Mouse (Mus musculus) stomach, embryonic 14.5 days (tissue): ENCODE results near the gene Macrod2. TPM values are rescaled to one million over a fixed set of nuclear protein-coding genes. Genes with fewer than 3 reads are reported as not detected.

Experiments
- ATAC-seq: fragments of 200-750 bp; cut with Nextera tagmentation; 2 replicates; pipeline ENCODE4 v1.8.0; 2017; ENCODE audit warnings: low read depth, moderate TSS enrichment; ENCODE audit not compliant: insufficient number of reproducible peaks, insufficient read depth, low FRiP score
- H3K27ac ChIP-seq: fragments of 300-500 bp; sonication (generic); 2 replicates; pipeline ENCODE4 v1.5.1; 2014; ENCODE audit warnings: mild to moderate bottlenecking, low read length, moderate library complexity, mixed read lengths
- H3K27me3 ChIP-seq: fragments of 300-500 bp; sonication (generic); 2 replicates; pipeline ENCODE4 v1.6.1; 2014; ENCODE audit warnings: low read length, control low read depth, mixed read lengths; ENCODE audit not compliant: control insufficient read depth, insufficient read depth
- H3K36me3 ChIP-seq: fragments of 300-500 bp; sonication (generic); 2 replicates; pipeline ENCODE4 v1.6.1; 2014; ENCODE audit warnings: mild to moderate bottlenecking, control low read depth, low read length, moderate library complexity, mixed read lengths; ENCODE audit not compliant: control insufficient read depth, insufficient read depth
- H3K4me1 ChIP-seq: fragments of 300-500 bp; sonication (generic); 2 replicates; pipeline ENCODE4 v1.6.1; 2014; ENCODE audit warnings: low read length, control low read depth, mixed read lengths; ENCODE audit not compliant: control insufficient read depth, insufficient read depth
- H3K4me2 ChIP-seq: fragments of 300-500 bp; sonication (generic); replicated peaks from 2 replicates; pipeline ENCODE4 v1.6.1; 2014; ENCODE audit warnings: low read depth, low read length, control low read depth
- H3K4me3 ChIP-seq: fragments of 300-500 bp; sonication (generic); 2 replicates; pipeline ENCODE4 v1.5.1; 2014; ENCODE audit warnings: low read depth, low read length, control low read depth
- H3K9ac ChIP-seq: fragments of 300-500 bp; sonication (generic); replicated peaks from 2 replicates; pipeline ENCODE4 v1.6.1; 2014; ENCODE audit warnings: low read depth, mild to moderate bottlenecking, control low read depth, low read length, moderate library complexity, mixed read lengths
- H3K9me3 ChIP-seq: fragments of 300-500 bp; sonication (generic); 2 replicates; pipeline ENCODE4 v1.6.1; 2016; ENCODE audit warnings: low read depth, low read length, control low read depth; ENCODE audit not compliant: control insufficient read depth
- WGBS: fragments of 180-500 bp; shearing (Covaris S2); extraction: QIAGEN DNeasy Blood & Tissue Kit; methylation state at CpG from one replicate; pipeline ENCODE4 v1.1.7; 2014; 5-methylcytosine and 5-hydroxymethylcytosine counted together
- polyA plus RNA-seq: library from polyadenylated mRNA; unstranded; fragments of >200 nt; fragmentation: Nextera tagmentation; extraction: Ambion mirVana; gene quantifications from 2 replicates; pipeline ENCODE4 v1.2.1, GENCODE M21; 2014

The Macrod2 gene
- polyA plus RNA-seq, 1 experiment from 2014 or later, result 40.9 TPM

GRCm38 (mm10) chr2:141870930-141871329 is 1475.8 kb downstream of the Macrod2 start:
- no peak overlapping the region for H3K27ac ChIP-seq
- no peaks in the 10 kb centered on the region for H3K27me3 ChIP-seq
- 0 out of 2 replicates have a peak, but pooled peaks have one; percentile 46 for ATAC-seq
- no peak overlapping the region for H3K4me3 ChIP-seq
- no peaks in the 10 kb centered on the region for H3K36me3 ChIP-seq
- no peaks in the 10 kb centered on the region for H3K9me3 ChIP-seq
- no peak overlapping the region for H3K9ac ChIP-seq
- no peaks in the 10 kb centered on the region for H3K4me1 ChIP-seq
- 39% methylated on average over 4 of the region's 4 CpGs for WGBS
- H3K4me2 ChIP-seq, result no peak overlapping the region

DNA sequence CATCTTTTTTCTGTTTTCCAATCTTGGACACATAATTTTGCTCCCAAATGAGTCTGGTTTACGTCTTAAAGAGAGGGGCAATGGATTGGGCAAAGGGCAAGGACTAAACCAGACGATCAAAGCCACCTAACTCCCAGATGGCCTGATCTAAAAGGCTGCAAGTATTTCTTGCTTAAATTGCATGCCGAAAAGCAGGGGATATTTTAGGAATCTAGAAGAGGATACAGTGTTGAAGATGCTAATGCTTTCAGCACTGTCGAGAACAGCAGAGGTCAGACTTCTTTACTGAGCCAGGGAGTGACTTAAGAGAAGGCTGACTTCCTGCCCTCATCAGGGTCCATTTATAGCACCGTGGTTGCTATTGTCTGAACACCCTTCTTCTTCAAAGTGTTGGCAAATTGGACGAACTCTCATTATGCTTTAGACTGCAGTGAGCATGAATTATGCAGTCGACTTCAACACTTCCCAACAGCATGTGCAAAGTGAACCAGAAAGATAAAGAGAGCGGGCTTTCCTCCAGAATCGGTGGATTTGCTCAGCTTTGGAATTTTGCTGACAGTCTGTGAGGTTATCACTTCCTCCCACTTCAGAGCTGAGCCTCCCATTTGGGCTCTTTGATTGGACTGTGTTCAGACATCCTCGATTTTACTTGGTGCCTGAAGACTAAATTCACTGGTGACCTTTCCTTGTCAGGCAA is 1481.2 kb downstream of the Macrod2 start:
- no peak overlapping the region for H3K4me2 ChIP-seq
- H3K4me1 ChIP-seq, result no peaks in the 10 kb centered on the region
- no peak overlapping the region for H3K9ac ChIP-seq
- H3K9me3 ChIP-seq, result no peaks in the 10 kb centered on the region
- no peak overlapping the region for H3K4me3 ChIP-seq
- WGBS, result 46% methylated on average over 10 of the region's 10 CpGs
- no peak for ATAC-seq
- no peak overlapping the region for H3K27ac ChIP-seq
- H3K36me3 ChIP-seq, result no peaks in the 10 kb centered on the region
- no peaks in the 10 kb centered on the region for H3K27me3 ChIP-seq

DNA sequence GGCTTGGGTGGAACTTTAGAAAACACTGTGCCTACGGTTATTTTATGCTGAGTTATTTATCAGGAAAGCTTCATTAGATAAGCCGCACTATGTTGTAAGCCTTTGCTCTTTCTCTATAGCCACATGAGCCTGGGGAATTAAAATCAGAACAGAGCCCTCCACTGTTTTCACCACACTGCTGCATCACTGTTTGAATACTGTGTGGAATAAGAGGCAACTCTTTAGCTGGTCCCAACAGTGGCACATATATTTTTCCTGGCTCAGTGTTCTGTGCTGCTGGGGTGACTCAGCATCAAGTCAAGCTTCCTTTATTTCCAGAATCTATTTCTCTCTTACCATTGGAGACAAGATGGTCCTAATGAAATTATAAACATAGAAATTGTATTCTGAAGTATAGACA is 1481.8 kb downstream of the Macrod2 start:
- Histone ChIP-seq H3K4me3 (no peak overlapping the region), H3K27me3 (no peaks in the 10 kb centered on the region), H3K4me1 (no peaks in the 10 kb centered on the region), H3K9ac (no peak overlapping the region), H3K27ac (no peak overlapping the region), H3K9me3 (no peaks in the 10 kb centered on the region), H3K36me3 (no peaks in the 10 kb centered on the region), H3K4me2 (no peak overlapping the region)
- no peak for ATAC-seq
- WGBS, result 79% methylated on average over 2 of the region's 2 CpGs

DNA sequence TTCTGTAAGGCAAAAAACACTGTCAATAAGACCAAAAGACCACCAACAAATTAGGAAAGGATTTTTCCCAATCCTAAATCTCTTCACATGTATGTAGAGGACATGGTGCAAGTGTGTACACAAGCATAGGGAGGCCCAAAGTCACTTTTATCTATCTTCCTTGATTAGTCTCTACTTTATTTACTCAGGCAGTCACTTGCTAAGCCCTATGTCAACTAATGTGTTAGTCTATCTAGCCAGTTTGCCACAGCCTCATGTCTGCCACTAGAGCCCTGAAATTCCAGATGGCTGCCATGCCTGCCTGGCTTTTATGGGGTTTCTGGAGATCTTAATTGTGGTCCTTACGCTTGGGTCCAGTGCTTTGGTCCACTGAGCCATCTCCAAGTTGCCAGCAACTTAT is 1483.4 kb downstream of the Macrod2 start:
- Histone ChIP-seq H3K9ac (no peak overlapping the region), H3K4me3 (no peak overlapping the region), H3K4me1 (no peaks in the 10 kb centered on the region), H3K27me3 (no peaks in the 10 kb centered on the region), H3K4me2 (no peak overlapping the region), H3K27ac (no peak overlapping the region), H3K36me3 (no peaks in the 10 kb centered on the region), H3K9me3 (no peaks in the 10 kb centered on the region)
- ATAC-seq, result no peak
- WGBS, result 83% methylated on average over 1 of the region's 1 CpGs

- Histone ChIP-seq H3K27me3 (no peaks in the 10 kb centered on the region), H3K36me3 (no peaks in the 10 kb centered on the region), H3K4me2 (no peak overlapping the region), H3K4me3 (no peak overlapping the region), H3K9me3 (no peaks in the 10 kb centered on the region), H3K27ac (0 out of 2 replicates have a peak overlapping the region, but pooled peaks have one; percentile 4), H3K4me1 (no peaks in the 10 kb centered on the region), H3K9ac (no peak overlapping the region)
- WGBS, result 32% methylated on average over 9 of the region's 9 CpGs
- no peak for ATAC-seq
Observed at GRCm38 (mm10) chr2:141879711-141880110, 1484.6 kb downstream of the Macrod2 start.

DNA sequence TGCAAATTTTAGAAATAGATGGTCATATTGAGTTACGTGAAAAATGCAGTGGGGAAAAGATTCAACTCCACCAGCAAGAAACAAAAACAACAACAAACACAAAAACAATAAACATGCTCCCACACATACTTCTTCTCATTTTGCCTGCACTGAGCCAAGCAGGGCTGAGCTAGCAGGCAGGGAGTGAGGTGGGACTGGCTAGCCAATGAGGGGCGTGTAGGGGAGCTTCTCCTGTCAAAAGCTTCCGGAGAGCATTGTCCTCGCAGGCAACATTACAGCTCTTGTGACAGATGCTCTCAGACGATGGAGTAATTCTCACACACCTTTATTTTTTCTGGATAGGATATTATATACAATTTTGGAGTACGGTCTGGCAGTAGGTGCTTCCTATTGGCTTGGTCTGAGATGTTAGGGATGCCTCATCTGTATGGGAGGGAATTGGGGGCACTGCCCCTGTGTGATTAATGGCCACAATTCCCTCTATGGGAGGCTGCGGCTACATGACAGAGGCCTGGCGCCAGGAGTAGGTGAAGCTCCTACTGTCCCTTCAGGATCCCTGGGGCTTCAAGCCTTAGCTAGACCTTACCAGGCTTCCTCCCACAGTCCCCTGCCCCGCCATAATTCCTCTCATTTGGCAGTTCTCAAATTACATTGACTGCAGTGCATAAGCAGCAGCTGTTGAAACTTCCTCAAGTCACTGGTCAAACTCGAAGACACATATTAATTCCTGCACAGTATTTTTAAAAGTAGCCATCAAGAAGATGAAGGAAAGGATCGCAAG is 1491.8 kb downstream of the Macrod2 start:
- no peak for ATAC-seq
- WGBS, result 55% methylated on average over 11 of the region's 11 CpGs
- no peaks in the 10 kb centered on the region for H3K27me3 ChIP-seq
- H3K4me1 ChIP-seq, result no peaks in the 10 kb centered on the region
- no peak overlapping the region for H3K27ac ChIP-seq
- H3K4me3 ChIP-seq, result no peak overlapping the region
- H3K9me3 ChIP-seq, result no peaks in the 10 kb centered on the region
- no peaks in the 10 kb centered on the region for H3K36me3 ChIP-seq
- H3K9ac ChIP-seq, result no peak overlapping the region
- no peak overlapping the region for H3K4me2 ChIP-seq

- 53% methylated on average over 2 of the region's 2 CpGs for whole genome bisulfite sequencing
- no peak overlapping the region for H3K4me2 ChIP-seq
Observed at GRCm38 (mm10) chr2:141889497-141889896, 1494.4 kb downstream of the Macrod2 start.

GRCm38 (mm10) chr2:141897951-141898350 is 1502.8 kb downstream of the Macrod2 start:
- Histone ChIP-seq H3K27me3 (no peaks in the 10 kb centered on the region), H3K9ac (no peak overlapping the region), H3K27ac (no peak overlapping the region), H3K4me1 (no peaks in the 10 kb centered on the region), H3K9me3 (no peaks in the 10 kb centered on the region), H3K4me3 (no peak overlapping the region), H3K4me2 (no peak overlapping the region), H3K36me3 (no peaks in the 10 kb centered on the region)
- ATAC-seq, result no peak

More at GRCm38 (mm10) chr2:141889497-141889896, 1494.4 kb downstream of the Macrod2 start:
- Histone ChIP-seq H3K9ac (no peak overlapping the region), H3K9me3 (no peaks in the 10 kb centered on the region), H3K36me3 (no peaks in the 10 kb centered on the region), H3K4me1 (no peaks in the 10 kb centered on the region), H3K27me3 (no peaks in the 10 kb centered on the region), H3K27ac (no peak overlapping the region), H3K4me3 (no peak overlapping the region)
- ATAC-seq, result no peak
